Mouse (Mus musculus): ENCODE data around the gene Kalrn. TPM values are rescaled to one million over a fixed set of nuclear protein-coding genes. Genes with fewer than 3 reads are reported as not detected.
A peak's percentile ranks its signal among the peaks of the same experiment; 100 is the strongest.

Gene Kalrn
- total RNA-seq, 2 experiments from 2014 or later: 233 to 236 TPM

DNA sequence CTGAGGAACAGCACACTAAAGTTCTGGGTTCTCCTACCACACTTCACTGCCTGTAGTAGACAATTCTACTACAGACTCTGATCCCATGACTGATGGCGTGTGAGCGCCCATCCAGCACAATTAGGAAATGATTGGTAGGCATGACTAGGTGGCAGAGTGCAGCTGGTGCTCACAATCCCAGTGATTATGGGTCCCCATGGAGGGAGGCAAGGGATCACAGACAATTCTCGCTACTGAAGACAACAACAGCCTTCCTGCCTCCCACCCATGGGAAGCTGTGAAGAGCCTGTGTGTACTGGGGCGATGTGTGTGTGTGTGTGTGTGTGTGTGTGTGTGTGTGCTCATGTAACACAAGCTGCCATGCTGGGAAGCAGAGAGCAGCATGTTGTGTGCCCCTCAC lies 190.3 kb downstream of the Kalrn start:
- intact Hi-C loops (cut with DNase I): no loop called here
- DNase-seq: no peak

GRCm38 (mm10) chr16:34376166-34376857 lies 197.0 kb downstream of the Kalrn start:
- DNase-seq: no peak
- intact Hi-C loops (cut with DNase I): no loop called here

GRCm38 (mm10) chr16:34373519-34373918 lies 199.8 kb downstream of the Kalrn start:
- intact Hi-C loops (cut with DNase I): no loop called here
- no peak for DNase-seq

DNA sequence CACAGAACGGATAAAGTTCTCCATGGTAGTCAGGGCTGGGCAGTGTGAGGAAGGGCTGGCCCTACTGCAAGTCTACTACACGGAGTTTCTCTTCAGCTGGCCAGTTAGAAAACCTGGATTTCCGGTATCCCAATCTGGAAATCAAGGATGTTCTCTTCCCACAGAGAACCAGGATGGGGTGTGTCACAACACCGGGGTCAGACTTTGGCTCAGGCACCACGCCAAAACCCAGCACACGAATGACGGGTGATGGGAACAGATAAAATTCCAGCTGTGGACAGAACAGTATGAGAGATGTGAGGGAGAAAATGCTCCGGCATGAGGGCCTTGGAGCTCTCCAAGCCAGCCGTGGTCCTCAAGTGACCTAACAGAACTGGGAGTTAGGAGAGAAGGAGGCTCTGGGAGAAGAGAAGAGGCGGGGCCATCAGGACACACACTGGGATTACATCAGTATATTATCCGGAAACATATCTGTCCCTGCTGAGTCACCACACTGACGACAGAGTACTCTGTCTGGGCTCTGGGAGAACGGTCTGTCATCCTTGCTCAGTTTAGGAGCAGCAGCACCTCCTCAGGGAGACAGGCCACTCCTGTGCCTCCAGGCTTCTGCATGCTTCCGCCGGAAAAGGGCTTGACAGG lies 201.1 kb downstream of the Kalrn start:
- intact Hi-C loops (cut with DNase I): no loop called here

GRCm38 (mm10) chr16:34359206-34359605 lies 214.1 kb downstream of the Kalrn start:
- intact Hi-C loops (cut with DNase I): no loop called here
- DNase-seq: no peak

More for the DNA sequence above, 201.1 kb downstream of the Kalrn start:
- no peak for DNase-seq

GRCm38 (mm10) chr16:34355547-34355946 lies 217.8 kb downstream of the Kalrn start:
- DNase-seq: no peak

GRCm38 (mm10) chr16:34354042-34354441 lies 219.3 kb downstream of the Kalrn start:
- no peak for DNase-seq
- intact Hi-C loops (cut with DNase I): no loop called here

More at GRCm38 (mm10) chr16:34355547-34355946, 217.8 kb downstream of the Kalrn start:
- intact Hi-C loops (cut with DNase I): no loop called here

- intact Hi-C loops (cut with DNase I): no loop called here
- no peak for DNase-seq
Observed at GRCm38 (mm10) chr16:34352747-34353146, 220.6 kb downstream of the Kalrn start.

DNA sequence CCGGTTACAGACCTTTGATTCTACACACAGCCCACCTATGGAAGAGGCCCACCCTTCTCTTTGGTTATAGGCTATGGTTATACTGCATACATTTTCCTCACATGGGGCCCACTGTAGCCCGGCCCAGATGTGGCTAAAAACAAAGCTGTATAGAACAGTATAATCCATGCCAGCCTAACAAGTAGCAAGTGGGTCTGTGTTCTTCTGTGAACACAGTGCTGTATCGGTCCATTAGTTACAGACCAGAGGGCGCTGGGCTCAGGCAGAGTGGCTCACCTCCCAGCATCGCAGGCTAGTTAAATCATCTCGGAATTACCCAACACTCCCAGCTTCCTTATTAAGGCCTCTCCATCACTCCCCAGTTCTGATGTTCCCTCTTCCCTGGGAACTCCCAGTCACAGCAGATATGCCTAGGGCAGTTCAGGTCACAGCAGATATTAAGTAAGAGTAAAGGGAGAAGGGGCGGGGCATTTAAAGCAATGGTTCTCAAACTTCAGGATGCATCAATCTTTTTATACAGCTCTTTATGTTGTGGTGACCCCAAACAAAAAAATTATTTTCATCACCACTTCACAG lies 221.7 kb downstream of the Kalrn start:
- DNase-seq: no peak
- intact Hi-C loops (cut with DNase I): no loop called here

DNA sequence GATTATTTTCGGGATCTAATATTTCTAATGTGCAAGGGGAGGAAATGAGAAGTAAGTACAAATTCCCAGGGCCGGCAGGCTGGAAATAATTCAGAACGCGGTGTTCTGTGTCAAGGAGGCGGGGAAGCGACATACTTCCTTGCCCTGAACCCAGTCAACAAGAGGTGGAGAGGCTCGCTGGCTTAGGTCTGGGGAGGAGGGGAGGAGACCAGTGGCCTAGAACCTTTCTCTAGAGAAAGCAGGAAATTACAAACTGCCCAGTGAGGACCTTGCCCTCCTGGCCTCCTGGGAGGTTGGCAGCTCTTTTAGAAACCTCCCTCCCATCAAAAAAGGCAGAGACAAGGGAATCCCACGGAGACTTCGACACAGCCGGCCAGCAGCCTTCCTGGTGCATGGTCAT lies 225.8 kb downstream of the Kalrn start:
- intact Hi-C loops (cut with DNase I): loop anchor here (10.0 kb wide), 2 partner anchors 177 to 347 kb away; partner anchors contain the start of gene Ccdc14

GRCm38 (mm10) chr16:34344895-34345876 lies 228.1 kb downstream of the Kalrn start:
- DNase-seq: peak; percentile 47
- intact Hi-C loops (cut with DNase I): loop anchor here (5.0 to 10.0 kb wide), 3 partner anchors 180 to 350 kb away; partner anchors contain the start of genes Ccdc14 and Kalrn

More for the DNA sequence above, 225.8 kb downstream of the Kalrn start:
- no peak for DNase-seq

DNA sequence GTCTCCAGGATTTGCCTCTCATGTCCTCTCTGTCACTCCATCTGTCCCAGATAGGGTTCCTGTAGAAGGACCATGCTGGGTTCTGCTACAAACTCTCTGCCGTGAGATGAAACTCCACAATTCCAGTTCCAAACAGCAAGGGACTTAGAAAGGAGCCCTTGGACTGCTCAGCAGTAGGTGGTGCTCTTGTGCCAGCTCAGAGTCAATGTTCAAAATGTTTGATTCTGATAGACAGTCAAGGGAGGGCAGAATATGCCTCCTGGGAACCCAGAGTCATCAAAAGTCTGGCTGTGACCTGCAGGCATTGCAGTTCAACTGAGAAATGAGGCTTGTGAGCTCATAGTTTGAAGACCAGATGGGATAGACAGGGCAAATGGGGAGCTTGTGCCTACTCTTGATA lies 229.4 kb downstream of the Kalrn start:
- DNase-seq: peak; percentile 51
- intact Hi-C loops (cut with DNase I): loop anchor here (5.0 to 10.0 kb wide), 3 partner anchors 181 to 351 kb away; partner anchors contain the start of genes Ccdc14 and Kalrn

DNA sequence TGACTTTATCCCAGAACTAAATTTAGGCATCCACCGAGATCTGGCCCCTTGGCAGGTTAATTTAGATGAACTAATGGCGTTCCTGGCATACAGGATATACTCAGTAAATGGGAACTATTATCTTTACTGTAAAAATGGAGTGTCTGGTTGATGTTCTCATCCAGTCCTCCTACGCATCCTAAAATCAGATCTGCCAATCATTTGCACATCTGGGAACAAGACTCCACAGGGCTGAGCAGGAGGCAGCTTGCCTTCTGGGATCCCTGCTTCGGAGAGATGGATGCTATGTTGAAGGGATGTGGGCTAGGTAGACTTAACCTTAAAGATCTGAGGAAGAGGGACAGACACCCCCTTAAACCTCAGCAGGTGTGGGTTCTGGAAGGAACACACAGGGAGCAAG lies 230.2 kb downstream of the Kalrn start:
- DNase-seq: no peak
- intact Hi-C loops (cut with DNase I): loop anchor here (5.0 to 10.0 kb wide), 3 partner anchors 182 to 352 kb away; partner anchors contain the start of genes Ccdc14 and Kalrn

DNA sequence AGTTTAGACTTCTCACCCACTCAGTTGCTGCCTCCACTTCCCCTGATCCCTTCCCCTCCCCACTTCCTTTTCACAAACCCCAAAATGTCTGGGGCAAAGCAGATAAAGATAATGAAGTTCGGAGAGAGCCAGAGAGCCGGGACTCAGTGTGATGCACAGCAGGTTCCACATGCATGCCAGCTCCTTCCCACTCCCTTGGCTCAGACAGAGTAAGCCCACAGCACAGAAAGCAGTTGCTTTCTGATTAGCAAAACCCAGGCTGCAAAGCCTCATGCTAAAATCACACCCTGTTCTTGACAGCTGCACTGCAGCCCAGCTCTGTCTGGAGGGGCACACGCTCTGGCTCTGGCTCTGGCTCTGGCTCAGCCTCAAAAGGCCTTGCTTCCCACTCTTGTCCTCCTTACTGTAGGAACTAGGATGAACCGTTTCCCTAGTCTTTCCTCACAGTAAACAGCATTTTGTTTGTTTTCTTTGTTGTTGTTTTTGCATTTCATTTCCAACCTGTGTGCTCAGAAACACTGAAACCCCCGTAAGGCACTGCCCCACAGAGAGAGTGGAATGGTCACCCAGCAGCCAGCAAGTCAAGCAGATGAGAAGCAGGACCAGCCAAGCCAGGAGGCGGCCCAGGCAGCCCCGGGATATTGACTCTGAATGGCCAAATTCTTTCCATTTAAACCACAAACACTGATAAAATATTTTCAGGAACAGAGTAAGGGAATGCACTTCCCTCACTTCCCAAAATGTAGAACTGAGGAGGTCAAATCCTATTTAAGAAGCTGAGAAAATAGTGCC lies 230.8 kb downstream of the Kalrn start:
- intact Hi-C loops (cut with DNase I): loop anchor here (5.0 to 10.0 kb wide), 3 partner anchors 182 to 352 kb away; partner anchors contain the start of genes Ccdc14 and Kalrn
- peak; percentile 83 for DNase-seq

GRCm38 (mm10) chr16:34334919-34335318 lies 238.4 kb downstream of the Kalrn start:
- DNase-seq: peak; percentile 41
- intact Hi-C loops (cut with DNase I): no loop called here

DNA sequence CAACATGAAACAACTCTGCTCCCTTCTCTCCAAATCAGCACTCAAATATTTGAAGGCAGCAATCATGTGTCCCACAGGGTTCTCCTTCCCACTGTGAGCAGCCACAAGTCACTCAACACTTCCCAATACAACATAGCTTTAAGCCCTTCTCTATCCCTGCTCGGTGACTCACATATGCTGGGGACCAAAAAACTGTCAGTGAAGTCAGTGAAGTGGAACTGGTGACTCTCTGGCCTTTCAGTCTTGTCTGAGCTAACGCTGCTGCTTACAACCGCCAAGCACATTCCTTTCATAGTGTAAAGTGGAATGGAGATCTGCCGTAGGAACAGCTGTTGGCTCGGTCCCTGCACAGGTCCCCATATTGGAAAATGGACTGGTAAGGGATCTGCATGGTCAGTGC lies 241.7 kb downstream of the Kalrn start:
- intact Hi-C loops (cut with DNase I): no loop called here
- DNase-seq: no peak

- intact Hi-C loops (cut with DNase I): no loop called here
- no peak for DNase-seq
Observed at GRCm38 (mm10) chr16:34329876-34330275, 243.5 kb downstream of the Kalrn start.

DNA sequence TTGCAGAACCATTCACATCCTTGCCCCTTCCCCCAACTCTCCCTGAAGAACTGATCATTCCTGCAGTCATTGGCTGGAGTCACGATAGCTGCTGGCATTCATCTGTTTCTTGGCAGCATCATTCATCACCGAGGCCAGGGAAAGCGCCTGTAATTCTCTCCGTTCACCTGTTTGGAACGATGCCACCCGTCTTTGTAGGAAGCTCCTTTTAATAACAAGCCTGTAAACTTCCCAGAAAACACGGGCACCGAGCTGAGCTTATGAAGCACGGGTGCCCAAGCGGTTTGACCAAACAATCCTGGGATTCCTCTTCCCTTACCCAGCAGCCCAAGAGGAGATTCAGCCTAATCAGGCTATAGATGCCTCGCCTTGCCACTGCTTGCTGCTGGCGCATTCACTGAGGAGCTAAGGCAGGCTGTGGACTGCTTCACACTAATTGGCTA lies 243.9 kb downstream of the Kalrn start:
- peak; percentile 63 for DNase-seq
- intact Hi-C loops (cut with DNase I): no loop called here

GRCm38 (mm10) chr16:34327890-34328289 lies 245.4 kb downstream of the Kalrn start:
- intact Hi-C loops (cut with DNase I): no loop called here
- DNase-seq: no peak

Measured in left cerebral cortex, postnatal 4 days (tissue).